Mouse (Mus musculus) gastrocnemius, postnatal 4 days (tissue): ENCODE measurements around the gene Fndc3b. TPM values are rescaled to one million over a fixed set of nuclear protein-coding genes. Genes with fewer than 3 reads are reported as not detected.

Experiments
- DNase-seq, 2 experiments: peaks; one replicate each; pipeline ENCODE4 v3.0.0; 2021 to 2022; ENCODE audit warnings: low spot score in 2 of 2, mixed read lengths in 2 of 2
- total RNA-seq, 2 experiments: library from RNA; stranded (reverse); gene quantifications; 2 replicates each; pipeline ENCODE4 v1.2.3; 2021

Fndc3b gene
- total RNA-seq, 2 experiments from 2014 or later: 74.2 to 80.7 TPM

- no peak for DNase-seq
Observed at GRCm38 (mm10) chr3:27473801-27474599, 237.1 kb downstream of the Fndc3b start.

DNA sequence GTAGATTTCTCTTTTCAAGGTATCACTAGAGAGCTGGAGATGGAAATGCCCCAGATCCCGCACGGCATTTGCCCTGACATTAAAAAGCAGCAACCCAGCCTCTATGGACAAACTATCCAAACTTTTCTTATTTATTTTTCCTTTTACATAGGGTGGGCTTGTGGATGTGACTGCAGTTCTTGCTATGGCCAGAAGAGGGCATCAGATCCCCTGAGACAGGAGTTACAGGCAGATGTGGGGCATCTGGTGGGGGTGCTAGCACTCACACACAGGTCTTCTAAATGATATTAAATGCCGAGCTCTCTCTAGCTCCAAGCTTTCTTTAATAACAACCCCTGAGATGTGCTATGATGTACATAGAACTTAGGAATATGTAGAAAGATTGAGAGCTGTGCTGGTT lies 238.3 kb downstream of the Fndc3b start:
- DNase-seq: no peak

- DNase-seq: no peak
Observed at GRCm38 (mm10) chr3:27470781-27471180, 240.3 kb downstream of the Fndc3b start.

DNA sequence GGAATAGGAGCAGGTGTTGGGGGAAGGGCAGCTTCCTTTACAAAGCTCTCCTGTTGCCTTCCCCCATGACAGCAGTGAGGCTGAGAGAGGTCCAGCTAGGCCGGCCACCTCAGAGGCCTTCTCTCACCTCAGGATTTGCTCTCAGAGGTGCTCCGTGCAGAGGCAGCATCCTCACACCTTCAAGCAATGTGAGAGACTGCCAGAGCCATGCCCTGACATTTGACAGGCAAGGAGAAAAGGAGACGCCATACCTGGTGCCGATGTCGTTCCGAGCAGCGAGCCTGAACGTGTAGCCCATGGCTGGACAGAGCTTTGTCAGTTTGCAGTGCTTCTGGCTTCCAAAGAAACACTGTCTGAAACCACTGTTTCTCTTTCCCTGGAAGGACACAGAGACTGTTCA lies 241.1 kb downstream of the Fndc3b start:
- no peak for DNase-seq

- DNase-seq: no peak
Observed at GRCm38 (mm10) chr3:27467505-27468020, 243.5 kb downstream of the Fndc3b start.

GRCm38 (mm10) chr3:27466297-27466901 lies 244.7 kb downstream of the Fndc3b start:
- no peak for DNase-seq

DNA sequence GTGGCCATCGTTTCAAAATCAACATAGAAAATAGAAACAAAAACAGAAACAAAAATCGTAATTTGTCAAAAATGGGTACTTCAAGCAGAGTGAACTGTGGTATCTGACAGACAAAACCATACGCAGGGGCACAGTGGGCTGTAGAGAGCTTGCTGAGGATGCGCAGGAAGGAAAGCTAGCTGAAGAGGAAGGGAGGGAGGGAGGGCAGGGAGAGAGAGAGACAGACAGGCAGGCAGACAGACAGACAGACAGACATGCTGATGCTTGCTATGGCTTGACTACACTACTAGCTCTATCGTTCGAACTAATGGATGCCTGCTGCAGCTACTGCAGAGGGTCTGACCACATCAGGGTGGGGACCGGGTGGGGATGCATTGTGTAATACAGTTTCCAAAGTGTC lies 247.7 kb downstream of the Fndc3b start:
- DNase-seq: no peak

DNA sequence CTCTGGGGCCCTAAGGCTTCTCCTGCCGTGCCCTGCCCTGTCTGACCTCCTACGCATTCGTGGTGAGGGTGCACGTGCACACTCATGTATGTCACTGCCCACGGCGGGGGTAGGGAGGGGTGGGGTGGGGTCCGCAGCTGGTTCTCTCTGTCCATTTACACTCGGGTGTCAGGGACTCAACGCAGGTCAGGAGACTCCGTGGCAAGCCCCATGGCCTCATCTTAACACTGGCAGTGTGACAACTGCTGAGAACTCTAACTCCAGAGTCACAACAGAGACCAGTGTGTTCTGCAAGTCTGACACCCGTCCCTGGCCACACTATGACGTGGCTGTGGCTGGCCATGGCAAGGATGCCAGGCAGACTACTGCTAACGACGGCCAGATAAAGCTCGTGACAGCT lies 248.2 kb downstream of the Fndc3b start:
- no peak for DNase-seq

GRCm38 (mm10) chr3:27462316-27462902 lies 248.7 kb downstream of the Fndc3b start:
- no peak for DNase-seq

DNA sequence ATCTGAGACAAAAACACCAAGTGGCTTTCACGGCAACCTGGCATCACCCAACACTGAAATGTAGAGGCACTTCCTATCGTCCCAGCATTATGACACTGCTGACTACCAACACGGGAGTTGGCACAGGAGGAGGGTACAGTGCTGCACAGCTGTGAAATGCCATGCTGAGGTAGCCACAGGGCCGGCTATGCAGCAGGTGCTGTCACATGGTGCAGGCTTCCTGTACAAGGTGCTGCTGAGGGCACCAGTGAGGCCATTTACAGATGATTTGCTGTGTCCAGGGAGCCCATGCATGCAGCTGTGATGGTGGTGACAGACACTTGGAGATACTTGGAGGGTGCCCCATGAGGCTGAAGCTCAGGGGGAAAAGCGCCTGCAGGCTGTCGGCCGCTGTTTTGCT lies 249.2 kb downstream of the Fndc3b start:
- no peak for DNase-seq

DNA sequence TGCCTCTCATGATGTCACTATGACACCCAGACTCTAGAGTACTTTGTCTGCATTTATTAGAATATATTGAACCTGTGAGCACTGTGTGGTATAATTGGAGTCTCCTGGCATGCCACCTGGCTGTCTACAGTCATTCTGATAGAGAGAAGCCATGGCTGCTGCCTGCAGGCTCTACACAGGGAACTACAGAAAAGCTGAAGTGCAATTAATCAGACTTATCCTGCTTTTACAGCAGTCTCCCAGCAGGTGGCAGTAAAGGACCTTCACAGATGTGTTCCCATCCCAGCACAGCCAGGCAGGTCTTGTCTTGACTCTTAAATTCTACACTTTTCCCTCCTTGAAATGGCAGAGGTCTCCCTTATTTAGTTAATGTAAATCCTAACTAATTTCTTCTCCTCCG lies 250.1 kb downstream of the Fndc3b start:
- DNase-seq: peak; percentile 53 to 75

GRCm38 (mm10) chr3:27458416-27458815 lies 252.7 kb downstream of the Fndc3b start:
- DNase-seq: no peak

DNA sequence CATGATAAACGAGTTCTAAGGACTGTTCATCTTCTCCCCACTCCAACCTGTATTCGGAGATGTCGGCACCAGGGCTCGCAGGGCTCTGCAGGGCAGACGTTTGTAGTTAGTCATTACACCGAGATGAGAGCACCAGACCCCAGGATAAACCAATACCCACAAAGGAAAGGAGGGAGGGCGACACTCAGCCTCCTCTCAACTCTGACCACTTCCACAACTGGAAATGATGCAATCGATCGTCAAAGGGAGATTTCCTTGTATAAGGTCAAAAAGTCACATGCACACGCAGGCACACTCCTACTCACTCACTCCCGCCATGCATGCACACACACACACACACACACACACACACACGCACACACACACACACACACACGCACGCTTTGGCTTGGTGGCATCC lies 254.6 kb downstream of the Fndc3b start:
- no peak for DNase-seq

DNA sequence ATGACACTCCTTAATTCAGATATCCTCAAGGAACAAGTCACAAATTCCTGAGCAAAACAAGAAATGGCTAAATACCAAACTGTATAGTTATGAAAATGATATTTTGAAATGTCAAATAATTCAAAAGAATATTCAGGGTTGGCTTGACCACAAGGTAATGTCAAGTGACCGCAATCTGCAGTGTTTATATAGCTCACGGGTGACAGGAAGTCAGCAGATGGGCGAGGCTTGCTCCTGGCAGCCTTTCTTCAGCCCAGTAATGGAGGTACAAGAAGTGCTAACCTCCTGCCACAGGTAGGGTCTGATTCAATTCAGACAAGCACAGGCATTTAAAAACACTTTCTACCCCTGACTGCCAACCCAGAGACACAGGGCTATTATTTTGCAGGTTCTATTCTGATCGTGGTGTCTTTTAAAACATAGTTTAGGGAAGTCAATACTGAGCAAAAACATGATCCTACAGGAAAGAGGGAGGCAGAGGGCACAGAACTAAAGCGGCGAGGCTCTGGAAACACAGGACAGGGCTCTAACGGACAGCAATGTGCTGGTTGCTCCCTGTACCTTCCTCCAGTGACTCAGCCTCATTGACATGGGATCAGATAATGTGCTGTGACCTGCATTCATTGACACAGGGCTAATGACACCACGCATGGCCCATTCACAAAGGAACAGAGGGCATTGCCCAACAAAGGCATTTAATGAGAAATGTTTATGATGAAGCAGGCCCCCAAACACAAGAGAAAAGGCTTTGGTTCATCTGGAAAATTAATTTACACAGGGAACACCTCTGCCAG lies 256.5 kb downstream of the Fndc3b start:
- DNase-seq: no peak

GRCm38 (mm10) chr3:27453453-27454098 lies 257.5 kb downstream of the Fndc3b start:
- no peak for DNase-seq

- no peak for DNase-seq
Observed at GRCm38 (mm10) chr3:27449447-27449846, 261.7 kb downstream of the Fndc3b start.

DNA sequence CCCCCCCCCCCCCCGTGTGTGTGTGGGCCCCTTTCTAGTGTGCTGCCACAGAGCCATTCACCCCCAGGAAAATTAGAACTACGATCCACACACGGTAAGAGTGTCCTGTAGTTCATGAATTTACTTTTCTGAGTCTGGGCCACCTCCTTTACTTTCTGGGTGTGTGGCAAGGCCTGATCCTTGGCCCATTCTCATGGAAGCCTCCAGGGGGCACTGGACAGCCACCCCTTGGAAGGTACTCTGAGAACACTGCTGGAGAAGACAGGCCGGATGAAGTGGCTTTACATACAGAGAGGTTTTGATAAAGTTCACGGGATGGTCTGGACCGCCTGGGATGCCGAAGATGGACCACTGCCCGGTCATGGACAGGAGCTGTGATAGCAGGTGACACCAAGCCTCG lies 262.7 kb downstream of the Fndc3b start:
- DNase-seq: no peak

DNA sequence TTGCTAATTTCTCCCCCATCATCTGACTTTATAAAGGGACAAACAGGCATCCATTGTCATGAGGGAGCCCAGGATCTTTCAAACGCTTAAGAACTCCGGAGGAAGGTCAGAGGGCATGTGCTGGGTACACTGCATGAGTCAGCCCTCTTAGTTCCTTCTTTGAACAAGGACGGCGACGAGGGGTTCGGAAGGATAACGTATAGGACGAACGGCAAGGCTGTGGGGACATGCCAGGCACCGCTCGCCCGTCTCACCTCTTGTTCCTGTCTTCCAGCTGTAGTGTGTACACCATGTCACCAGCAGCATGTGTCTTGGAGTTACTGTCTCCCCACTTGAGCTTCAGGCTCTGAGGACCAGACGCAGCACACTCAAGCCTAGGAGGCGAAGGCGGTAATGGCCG lies 271.4 kb downstream of the Fndc3b start:
- DNase-seq: no peak

GRCm38 (mm10) chr3:27435096-27435620 lies 275.9 kb downstream of the Fndc3b start:
- DNase-seq: no peak

GRCm38 (mm10) chr3:27432981-27433380 lies 278.1 kb downstream of the Fndc3b start:
- no peak for DNase-seq
